Mouse (Mus musculus) hindbrain, embryonic 16.5 days (tissue): ENCODE data around the gene Gm12184. TPM values are rescaled to one million over a fixed set of nuclear protein-coding genes. Genes with fewer than 3 reads are reported as not detected.

Experiments used
- ATAC-seq: fragments of 200-750 bp; cut with Nextera tagmentation; 2 replicates; pipeline ENCODE4 v1.8.0; 2017; ENCODE audit warnings: moderate TSS enrichment, moderate library complexity
- H3K27ac ChIP-seq: fragments of 300-500 bp; sonication (generic); 2 replicates; pipeline ENCODE4 v1.5.1; 2014; ENCODE audit warnings: low read depth, mild to moderate bottlenecking, control low read depth, low read length, moderate library complexity
- H3K27me3 ChIP-seq: fragments of 300-500 bp; sonication (generic); replicated peaks from 2 replicates; pipeline ENCODE4 v1.6.1; 2014; ENCODE audit warnings: low read length; ENCODE audit not compliant: control insufficient read depth, insufficient read depth
- H3K36me3 ChIP-seq: fragments of 300-500 bp; sonication (generic); 2 replicates; pipeline ENCODE4 v1.6.1; 2014; ENCODE audit warnings: mild to moderate bottlenecking, low read length, moderate library complexity, mixed read lengths; ENCODE audit not compliant: control insufficient read depth, insufficient read depth
- H3K4me1 ChIP-seq: fragments of 300-500 bp; sonication (generic); 2 replicates; pipeline ENCODE4 v1.6.1; 2014; ENCODE audit warnings: low read depth, low read length; ENCODE audit not compliant: control insufficient read depth, insufficient read depth
- H3K4me2 ChIP-seq: fragments of 300-500 bp; sonication (generic); 2 replicates; pipeline ENCODE4 v1.6.1; 2014; ENCODE audit warnings: mild to moderate bottlenecking, low read length, control low read depth, moderate library complexity
- H3K4me3 ChIP-seq: fragments of 300-500 bp; sonication (generic); 2 replicates; pipeline ENCODE4 v1.5.1; 2014; ENCODE audit warnings: mild to moderate bottlenecking, low read length, control low read depth, moderate library complexity
- H3K9ac ChIP-seq: fragments of 300-500 bp; sonication (generic); 2 replicates; pipeline ENCODE4 v1.6.1; 2014; ENCODE audit warnings: low read depth, mild to moderate bottlenecking, control low read depth, low read length, moderate library complexity
- H3K9me3 ChIP-seq: fragments of 300-500 bp; sonication (generic); 2 replicates; pipeline ENCODE4 v1.6.1; 2014; ENCODE audit warnings: mild to moderate bottlenecking, low read length, moderate library complexity; ENCODE audit not compliant: control insufficient read depth
- WGBS: fragments of 180-500 bp; shearing (Covaris S2); extraction: QIAGEN DNeasy Blood & Tissue Kit; methylation state at CpG from one replicate; pipeline ENCODE4 v1.1.7; 2014; 5-methylcytosine and 5-hydroxymethylcytosine counted together
- polyA plus RNA-seq: library from polyadenylated mRNA; unstranded; fragments of >200 nt; fragmentation: Nextera tagmentation; extraction: Ambion mirVana; gene quantifications from 2 replicates; pipeline ENCODE4 v1.2.1, GENCODE M21; 2015

Gm12184 gene
- polyA plus RNA-seq, 1 experiment from 2014 or later, result 2.3 TPM

GRCm38 (mm10) chr11:48789215-48789614 is 37.2 kb downstream of the Gm12184 start:
- no peak overlapping the region; the same call in 1 of the 2 replicates for H3K4me2 ChIP-seq
- no peaks in the 10 kb centered on the region for H3K36me3 ChIP-seq
- no peak overlapping the region for H3K9ac ChIP-seq
- H3K27ac ChIP-seq, result no peak overlapping the region
- WGBS, result 84% methylated on average over 5 of the region's 5 CpGs
- peaks cover 3% of the 10 kb centered on the region; the same call in 1 of the 2 replicates for H3K4me1 ChIP-seq
- H3K9me3 ChIP-seq, result no peaks in the 10 kb centered on the region
- ATAC-seq, result no peak
- no peaks in the 10 kb centered on the region for H3K27me3 ChIP-seq
- H3K4me3 ChIP-seq, result no peak overlapping the region

GRCm38 (mm10) chr11:48788311-48789089 is 38.0 kb downstream of the Gm12184 start:
- WGBS, result 8% methylated on average over 16 of the region's 16 CpGs

GRCm38 (mm10) chr11:48787455-48788211 is 38.8 kb downstream of the Gm12184 start:
- peak overlapping the region; percentile 55 for H3K4me2 ChIP-seq
- peaks cover 3% of the 10 kb centered on the region; the same call in 1 of the 2 replicates for H3K4me1 ChIP-seq
- H3K36me3 ChIP-seq, result no peaks in the 10 kb centered on the region
- peak overlapping the region; percentile 37 for H3K4me3 ChIP-seq
- ATAC-seq, result peak; percentile 63
- H3K27ac ChIP-seq, result no peak overlapping the region
- H3K9me3 ChIP-seq, result no peaks in the 10 kb centered on the region
- WGBS, result 48% methylated on average over 10 of the region's 10 CpGs
- H3K9ac ChIP-seq, result 0 out of 2 replicates have a peak overlapping the region, but pooled peaks have one; percentile 56
- H3K27me3 ChIP-seq, result no peaks in the 10 kb centered on the region

More at GRCm38 (mm10) chr11:48788311-48789089, 38.0 kb downstream of the Gm12184 start:
- Histone ChIP-seq H3K9me3 (no peaks in the 10 kb centered on the region), H3K4me2 (peak overlapping the region; percentile 55), H3K9ac (peak overlapping the region; percentile 56), H3K4me1 (peaks cover 3% of the 10 kb centered on the region; the same call in 1 of the 2 replicates), H3K27me3 (no peaks in the 10 kb centered on the region), H3K27ac (peak overlapping the region; percentile 63; the same call in 1 of the 2 replicates), H3K36me3 (no peaks in the 10 kb centered on the region), H3K4me3 (peak overlapping the region; percentile 37)
- ATAC-seq, result peak; percentile 76

GRCm38 (mm10) chr11:48782243-48782642 is 44.2 kb downstream of the Gm12184 start:
- H3K36me3 ChIP-seq, result no peaks in the 10 kb centered on the region
- H3K9me3 ChIP-seq, result no peaks in the 10 kb centered on the region
- H3K27ac ChIP-seq, result no peak overlapping the region
- H3K9ac ChIP-seq, result no peak overlapping the region
- no peaks in the 10 kb centered on the region for H3K4me1 ChIP-seq
- no peaks in the 10 kb centered on the region for H3K27me3 ChIP-seq
- 91% methylated on average over 4 of the region's 4 CpGs for WGBS
- ATAC-seq, result no peak
- H3K4me3 ChIP-seq, result no peak overlapping the region
- H3K4me2 ChIP-seq, result no peak overlapping the region

GRCm38 (mm10) chr11:48779450-48779849 is 47.0 kb downstream of the Gm12184 start:
- no peaks in the 10 kb centered on the region for H3K9me3 ChIP-seq
- no peak overlapping the region for H3K27ac ChIP-seq
- no peak for ATAC-seq
- no peak overlapping the region for H3K9ac ChIP-seq
- 35% methylated on average over 7 of the region's 7 CpGs for WGBS
- no peak overlapping the region for H3K4me3 ChIP-seq
- 0 out of 2 replicates have a peak, but pooled peaks cover 2% of the 10 kb centered on the region for H3K27me3 ChIP-seq
- H3K36me3 ChIP-seq, result no peaks in the 10 kb centered on the region
- H3K4me1 ChIP-seq, result peaks cover 2% of the 10 kb centered on the region
- no peak overlapping the region for H3K4me2 ChIP-seq

- 0 out of 2 replicates have a peak, but pooled peaks cover 2% of the 10 kb centered on the region for H3K27me3 ChIP-seq
- H3K36me3 ChIP-seq, result no peaks in the 10 kb centered on the region
- H3K4me2 ChIP-seq, result no peak overlapping the region
- no peak for ATAC-seq
- no peak overlapping the region for H3K27ac ChIP-seq
- H3K9me3 ChIP-seq, result no peaks in the 10 kb centered on the region
- 93% methylated on average over 9 of the region's 9 CpGs for WGBS
- H3K4me3 ChIP-seq, result no peak overlapping the region
- peaks cover 5% of the 10 kb centered on the region for H3K4me1 ChIP-seq
- H3K9ac ChIP-seq, result no peak overlapping the region
Measured at GRCm38 (mm10) chr11:48777303-48777702, 49.2 kb downstream of the Gm12184 start.

- Histone ChIP-seq H3K27me3 (0 out of 2 replicates have a peak, but pooled peaks cover 2% of the 10 kb centered on the region), H3K27ac (no peak overlapping the region), H3K9ac (no peak overlapping the region), H3K4me3 (no peak overlapping the region), H3K36me3 (no peaks in the 10 kb centered on the region), H3K4me1 (peaks cover 5% of the 10 kb centered on the region), H3K4me2 (no peak overlapping the region), H3K9me3 (no peaks in the 10 kb centered on the region)
- WGBS, result 46% methylated on average over 9 of the region's 9 CpGs
- ATAC-seq, result no peak
Measured at GRCm38 (mm10) chr11:48776664-48777063, 49.8 kb downstream of the Gm12184 start.

GRCm38 (mm10) chr11:48775483-48775882 is 51.0 kb downstream of the Gm12184 start:
- Histone ChIP-seq H3K4me2 (peak overlapping the region; percentile 50), H3K9me3 (no peaks in the 10 kb centered on the region), H3K36me3 (no peaks in the 10 kb centered on the region), H3K27me3 (0 out of 2 replicates have a peak, but pooled peaks cover 2% of the 10 kb centered on the region), H3K9ac (no peak overlapping the region; the same call in 1 of the 2 replicates), H3K4me3 (no peak overlapping the region), H3K27ac (no peak overlapping the region), H3K4me1 (peaks cover 5% of the 10 kb centered on the region)
- WGBS, result 3% methylated on average over 7 of the region's 7 CpGs
- ATAC-seq, result peak; percentile 24; the same call in 1 of the 2 replicates
